Mouse (Mus musculus) MEL (cell line): Measurements from ENCODE around the gene Rps15. TPM values are rescaled to one million over a fixed set of nuclear protein-coding genes. Genes with fewer than 3 reads are reported as not detected.

Experiments
- DNase-seq: peaks from one replicate; pipeline ENCODE4 v3.0.0; 2011; ENCODE audit warnings: low read depth, low spot score
- H3K27ac ChIP-seq: 2 replicates; pipeline ENCODE4 v1.5.1; 2012; ENCODE audit warnings: low read depth, mild to moderate bottlenecking, control low read depth, low read length, moderate library complexity; ENCODE audit not compliant: control insufficient read depth
- H3K27me3 ChIP-seq, 2 experiments: fragments of 150-350 bp in 1 of 2; sonication (generic) in 1 of 2; 2 replicates each; pipeline ENCODE4 v1.6.1; 2012; ENCODE audit warnings: low read length in 2 of 2, mild to moderate bottlenecking in 2 of 2, improper control_type of control experiment in 1 of 2, moderate library complexity in 1 of 2; ENCODE audit not compliant: insufficient read depth in 2 of 2, control insufficient read depth in 1 of 2
- H3K36me3 ChIP-seq, 2 experiments: 2 replicates each; pipeline ENCODE4 v1.6.1; 2012 to 2014; ENCODE audit warnings: low read length in 2 of 2, improper control_type of control experiment in 1 of 2, inconsistent platforms in 1 of 2, mild to moderate bottlenecking in 1 of 2; ENCODE audit not compliant: insufficient read depth in 2 of 2, control insufficient read depth in 1 of 2
- H3K4me1 ChIP-seq, 2 experiments: fragments of 150-350 bp in 1 of 2; sonication (generic) in 1 of 2; 2 replicates each; pipeline ENCODE4 v1.6.1; 2012; ENCODE audit warnings: low read length in 2 of 2, improper control_type of control experiment in 1 of 2, mild to moderate bottlenecking in 1 of 2; ENCODE audit not compliant: insufficient read depth in 2 of 2, control insufficient read depth in 1 of 2
- H3K4me3 ChIP-seq, 2 experiments: fragments of 150-350 bp in 1 of 2; sonication (generic) in 1 of 2; 2 replicates each; pipeline ENCODE4 v1.5.1; 2012; ENCODE audit warnings: low read depth in 2 of 2, low read length in 2 of 2, mild to moderate bottlenecking in 2 of 2, moderate library complexity in 2 of 2, control low read depth in 1 of 2, improper control_type of control experiment in 1 of 2; ENCODE audit not compliant: control insufficient read depth in 1 of 2, insufficient read depth in 1 of 2
- H3K79me2 ChIP-seq: 2 replicates; pipeline ENCODE4 v1.6.1; 2012; ENCODE audit warnings: mild to moderate bottlenecking, low read length, moderate library complexity; ENCODE audit not compliant: control insufficient read depth, poor library complexity, insufficient read depth
- H3K9ac ChIP-seq: 2 replicates; pipeline ENCODE4 v1.6.1; 2012; ENCODE audit warnings: low read depth, mild to moderate bottlenecking, control low read depth, low read length, moderate library complexity; ENCODE audit not compliant: control insufficient read depth, poor library complexity, severe bottlenecking
- H3K9me3 ChIP-seq: fragments of 150-350 bp; sonication (generic); replicated peaks from 2 replicates; pipeline ENCODE4 v1.6.1; 2012; ENCODE audit warnings: mild to moderate bottlenecking, low read length, improper control_type of control experiment, moderate library complexity; ENCODE audit not compliant: insufficient read depth
- CHD2 ChIP-seq: IDR thresholded peaks from 2 replicates; pipeline ENCODE4 v1.6.1; 2011; ENCODE audit warnings: low read length, improper control_type of control experiment
- CTCF ChIP-seq, 3 experiments: IDR thresholded peaks in 2 of 3; conservative IDR thresholded peaks in 1 of 3; 2 replicates each; pipeline ENCODE4 v1.5.1; 2011 to 2012; ENCODE audit warnings: low read length in 3 of 3, low read depth in 2 of 3, mild to moderate bottlenecking in 2 of 3, improper control_type of control experiment in 1 of 3, inconsistent platforms in 1 of 3, mixed read lengths in 1 of 3, moderate library complexity in 1 of 3; ENCODE audit not compliant: control insufficient read depth in 1 of 3, insufficient read depth in 1 of 3, poor library complexity in 1 of 3, severe bottlenecking in 1 of 3
- ETS1 ChIP-seq: IDR thresholded peaks from 2 replicates; pipeline ENCODE4 v1.6.1; 2012; ENCODE audit warnings: low read depth, mild to moderate bottlenecking, inconsistent platforms, low read length, improper control_type of control experiment, moderate library complexity
- GABPA ChIP-seq: IDR thresholded peaks from 2 replicates; pipeline ENCODE4 v1.6.1; 2012; ENCODE audit warnings: low read depth, mild to moderate bottlenecking, inconsistent platforms, low read length, improper control_type of control experiment, moderate library complexity
- GATA1 ChIP-seq: IDR thresholded peaks from 2 replicates; pipeline ENCODE4 v1.6.1; 2011; ENCODE audit warnings: low read depth, low read length, improper control_type of control experiment
- HCFC1 ChIP-seq: IDR thresholded peaks from 2 replicates; pipeline ENCODE4 v1.6.1; 2012; ENCODE audit warnings: low read depth, mild to moderate bottlenecking, inconsistent platforms, low read length, improper control_type of control experiment, moderate library complexity
- MAFK ChIP-seq: IDR thresholded peaks from 2 replicates; pipeline ENCODE4 v1.6.1; 2011; ENCODE audit warnings: low read depth, mild to moderate bottlenecking, low read length, improper control_type of control experiment, borderline replicate concordance
- MAX ChIP-seq: IDR thresholded peaks from 2 replicates; pipeline ENCODE4 v1.6.1; 2011; ENCODE audit warnings: low read length, improper control_type of control experiment
- MAZ ChIP-seq: IDR thresholded peaks from 2 replicates; pipeline ENCODE4 v1.6.1; 2012; ENCODE audit warnings: low read depth, mild to moderate bottlenecking, inconsistent platforms, low read length, improper control_type of control experiment
- MYC ChIP-seq: IDR thresholded peaks from 2 replicates; pipeline ENCODE4 v1.6.1; 2011; ENCODE audit warnings: low read depth, mild to moderate bottlenecking, low read length, improper control_type of control experiment, moderate library complexity
- NELFE ChIP-seq: IDR thresholded peaks from 2 replicates; pipeline ENCODE4 v1.6.1; 2011; ENCODE audit warnings: low read depth, low read length, improper control_type of control experiment
- POLR2AphosphoS2 ChIP-seq: IDR thresholded peaks from 2 replicates; pipeline ENCODE4 v1.6.1; 2011; ENCODE audit warnings: low read length, improper control_type of control experiment
- SMC3 ChIP-seq: IDR thresholded peaks from 2 replicates; pipeline ENCODE4 v1.6.1; 2011; ENCODE audit warnings: low read depth, low read length, improper control_type of control experiment
- TBP ChIP-seq: IDR thresholded peaks from 2 replicates; pipeline ENCODE4 v1.8.0; 2011; ENCODE audit warnings: low read depth, low read length, improper control_type of control experiment
- TCF12 ChIP-seq: IDR thresholded peaks from 2 replicates; pipeline ENCODE4 v1.6.1; 2014; ENCODE audit warnings: low read depth, mild to moderate bottlenecking, inconsistent platforms, low read length, improper control_type of control experiment, moderate library complexity
- USF1 ChIP-seq: IDR thresholded peaks from 2 replicates; pipeline ENCODE4 v1.6.1; 2014; ENCODE audit warnings: low read depth, mild to moderate bottlenecking, inconsistent platforms, low read length, improper control_type of control experiment, moderate library complexity
- USF2 ChIP-seq, 2 experiments: IDR thresholded peaks; 2 replicates each; pipeline ENCODE4 v1.6.1; 2011 to 2012; ENCODE audit warnings: improper control_type of control experiment in 2 of 2, low read length in 2 of 2, borderline replicate concordance in 1 of 2, inconsistent platforms in 1 of 2, low read depth in 1 of 2, mild to moderate bottlenecking in 1 of 2; ENCODE audit not compliant: insufficient read depth in 1 of 2
- ZMIZ1 ChIP-seq: IDR thresholded peaks from 2 replicates; pipeline ENCODE4 v1.6.1; 2012; ENCODE audit warnings: low read depth, mild to moderate bottlenecking, inconsistent platforms, low read length, improper control_type of control experiment, moderate library complexity
- ZNF384 ChIP-seq: IDR thresholded peaks from 2 replicates; pipeline ENCODE4 v1.6.1; 2012; ENCODE audit warnings: low read depth, mild to moderate bottlenecking, inconsistent platforms, low read length, improper control_type of control experiment
- polyA plus RNA-seq, 2 experiments: library from polyadenylated mRNA; stranded (reverse) in 1 of 2; unstranded in 1 of 2; fragments of >175 nt in 1 of 2; fragments of >200 nt in 1 of 2; gene quantifications; 2 replicates each; pipeline versions ENCODE4 v1.2.1 to v1.2.4; 2012; ENCODE audit warnings: low replicate concordance in 2 of 2, low read depth in 1 of 2; ENCODE audit not compliant: insufficient read length in 2 of 2, insufficient read depth in 1 of 2, missing spikeins in 1 of 2
- total RNA-seq: library from RNA; depleted of rRNA; stranded (reverse); fragments of 300-350 nt; gene quantifications from 2 replicates; pipeline ENCODE4 v1.2.3, GENCODE M21; 2012

Rps15 gene
- total and polyA plus RNA-seq, 3 experiments = 1,331 to 4,320 (median 3,905) TPM

- Histone ChIP-seq H3K27me3 (no peaks in the 10 kb centered on the region), H3K4me1 (peaks cover 0 to 11% of the 10 kb centered on the region in 2 experiments; a peak in 2 of 4 replicates), H3K9me3 (no peaks in the 10 kb centered on the region), H3K4me3 (no peak overlapping the region), H3K36me3 (no peaks in the 10 kb centered on the region), H3K79me2 (no peaks in the 10 kb centered on the region), H3K9ac (no peak overlapping the region), H3K27ac (no peak overlapping the region)
- DNase-seq = no peak
- TF ChIP-seq ETS1 (no peak), TCF12 (no peak), CTCF (IDR thresholded peaks at IDR 0.05 in 2 of 3, conservative IDR thresholded peaks at IDR 0.05 in 1 of 3; ENCODE audit: control insufficient read depth in 1 of 3, insufficient read depth in 1 of 3, low read depth in 2 of 3, low read length in 3 of 3, poor library complexity in 1 of 3, severe bottlenecking in 1 of 3) (no peak), MAZ (no peak), MAX (no peak), ZNF384 (no peak), NELFE (no peak), GABPA (no peak), CHD2 (no peak), ZMIZ1 (no peak), USF1 (no peak), USF2 (IDR thresholded peaks at IDR 0.05; ENCODE audit: borderline replicate concordance in 1 of 2, insufficient read depth in 1 of 2, low read depth in 1 of 2, low read length in 2 of 2) (no peak), MAFK (no peak), MYC (no peak), TBP (no peak), HCFC1 (no peak)
These were observed 7.6 kb downstream of the Rps15 start for GRCm38 (mm10) chr10:80299824-80300223.

- peaks cover 0 to 13% of the 10 kb centered on the region in 2 experiments; a peak in 2 of 4 replicates for H3K4me1 ChIP-seq
- H3K36me3 ChIP-seq = no peaks in the 10 kb centered on the region
- H3K27me3 ChIP-seq = no peaks in the 10 kb centered on the region
- H3K27ac ChIP-seq = no peak overlapping the region
- TF ChIP-seq GATA1 (no peak), MYC (no peak), USF1 (no peak), SMC3 (no peak), MAX (no peak), POLR2AphosphoS2 (no peak)
- no peaks in the 10 kb centered on the region for H3K79me2 ChIP-seq
- DNase-seq = no peak
- H3K9ac ChIP-seq = no peak overlapping the region
- H3K4me3 ChIP-seq = no peak overlapping the region
- H3K9me3 ChIP-seq = no peaks in the 10 kb centered on the region
These were observed 8.5 kb downstream of the Rps15 start for GRCm38 (mm10) chr10:80300672-80301181.
